Mouse (Mus musculus): ENCODE measurements at regions not wholly inside any gene's neighbourhood (a gene's known extent, or its start where the extent isn't known, plus 50 kb on each side); places are given as distances from the start of the nearest gene placed in this dataset.

DNA sequence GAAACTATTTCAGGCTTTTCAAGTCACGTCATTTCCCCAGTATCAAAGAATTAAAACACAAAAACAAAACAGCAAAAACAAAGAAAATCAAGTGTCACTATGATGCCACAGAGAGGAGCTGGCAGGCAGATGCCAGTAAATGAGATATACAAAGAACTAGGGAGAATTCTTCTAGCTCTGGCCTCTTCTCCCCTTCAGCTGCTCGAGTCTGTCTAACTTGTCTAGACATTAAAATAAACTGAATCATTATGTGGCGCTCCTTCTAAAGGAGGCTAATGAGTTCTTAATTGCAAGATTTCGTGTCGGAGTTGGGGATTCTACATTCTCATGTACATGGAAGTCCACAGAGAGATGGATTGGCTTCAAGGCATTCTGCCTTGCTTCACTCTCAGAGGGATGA lies 266.4 kb upstream of the Tmem161b start:
- Histone ChIP-seq H3K36me3 (ENCODE audit: control insufficient read depth, insufficient read depth, low read length) (no peaks in the 10 kb centered on the region), H3K4me1 (ENCODE audit: control insufficient read depth, insufficient read depth, low read length) (no peaks in the 10 kb centered on the region), H3K27ac (ENCODE audit: low read depth, low read length) (no peak overlapping the region), H3K4me3 (ENCODE audit: low read depth, low read length) (no peak overlapping the region), H3K9me3 (ENCODE audit: control insufficient read depth, low read length) (no peaks in the 10 kb centered on the region), H3K4me2 (ENCODE audit: low read depth, low read length) (no peak overlapping the region), H3K27me3 (ENCODE audit: control insufficient read depth, insufficient read depth, low read length) (no peaks in the 10 kb centered on the region), H3K9ac (replicated peaks; ENCODE audit: low read depth, low read length) (no peak overlapping the region)
- 51% methylated on average over 5 of the region's 5 CpGs for WGBS
- ATAC-seq (ENCODE audit: low read depth), result no peak

DNA sequence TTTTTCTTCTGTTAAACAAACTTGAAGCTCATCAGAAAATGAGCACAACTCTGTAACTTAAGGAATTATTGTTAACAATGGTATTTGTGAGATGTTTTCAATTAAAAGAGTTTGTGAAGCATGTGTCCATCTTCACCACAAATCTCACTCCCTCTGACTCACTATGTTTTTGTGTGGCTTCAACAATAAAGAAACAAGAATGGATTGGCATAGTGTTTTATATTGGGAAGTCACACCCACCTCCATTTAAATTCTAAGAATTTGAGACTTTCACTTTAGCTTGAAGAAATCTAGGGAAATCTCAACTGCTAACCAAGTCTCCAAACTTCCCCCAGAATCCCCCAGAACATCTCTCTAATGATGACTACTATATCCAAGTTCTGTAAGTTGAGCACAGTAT lies 243.6 kb upstream of the Tmem161b start:
- Histone ChIP-seq H3K27ac (ENCODE audit: low read depth, low read length) (no peak overlapping the region), H3K9me3 (ENCODE audit: control insufficient read depth, low read length) (no peaks in the 10 kb centered on the region), H3K4me1 (ENCODE audit: control insufficient read depth, insufficient read depth, low read length) (no peaks in the 10 kb centered on the region), H3K9ac (replicated peaks; ENCODE audit: low read depth, low read length) (no peak overlapping the region), H3K4me3 (ENCODE audit: low read depth, low read length) (no peak overlapping the region), H3K36me3 (ENCODE audit: control insufficient read depth, insufficient read depth, low read length) (no peaks in the 10 kb centered on the region), H3K27me3 (ENCODE audit: control insufficient read depth, insufficient read depth, low read length) (no peaks in the 10 kb centered on the region), H3K4me2 (ENCODE audit: low read depth, low read length) (no peak overlapping the region)
- no peak for ATAC-seq (ENCODE audit: low read depth)

DNA sequence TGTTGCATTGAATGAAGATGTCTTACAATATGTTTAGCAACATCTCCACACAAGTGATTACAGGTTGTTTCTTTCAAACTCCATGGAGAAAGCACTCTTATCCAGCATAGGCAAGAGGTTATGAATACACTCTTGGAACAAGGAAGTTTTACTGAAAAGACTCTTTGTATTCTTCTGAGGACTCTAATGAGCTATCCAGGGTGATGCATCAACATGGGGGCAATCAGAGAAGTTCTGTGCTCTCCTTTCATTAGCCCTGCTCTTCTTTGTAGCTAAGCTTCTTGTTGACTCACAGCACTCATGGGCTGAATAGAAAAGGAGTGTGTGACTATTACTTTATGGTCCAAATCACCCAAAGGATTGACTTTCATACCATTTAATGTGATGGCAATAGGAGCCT lies 242.6 kb upstream of the Tmem161b start:
- Histone ChIP-seq H3K9me3 (ENCODE audit: control insufficient read depth, low read length) (no peaks in the 10 kb centered on the region), H3K36me3 (ENCODE audit: control insufficient read depth, insufficient read depth, low read length) (no peaks in the 10 kb centered on the region), H3K27ac (ENCODE audit: low read depth, low read length) (no peak overlapping the region), H3K27me3 (ENCODE audit: control insufficient read depth, insufficient read depth, low read length) (no peaks in the 10 kb centered on the region), H3K4me3 (ENCODE audit: low read depth, low read length) (no peak overlapping the region), H3K9ac (replicated peaks; ENCODE audit: low read depth, low read length) (no peak overlapping the region), H3K4me2 (ENCODE audit: low read depth, low read length) (no peak overlapping the region), H3K4me1 (ENCODE audit: control insufficient read depth, insufficient read depth, low read length) (no peaks in the 10 kb centered on the region)
- ATAC-seq (ENCODE audit: low read depth), result no peak

DNA sequence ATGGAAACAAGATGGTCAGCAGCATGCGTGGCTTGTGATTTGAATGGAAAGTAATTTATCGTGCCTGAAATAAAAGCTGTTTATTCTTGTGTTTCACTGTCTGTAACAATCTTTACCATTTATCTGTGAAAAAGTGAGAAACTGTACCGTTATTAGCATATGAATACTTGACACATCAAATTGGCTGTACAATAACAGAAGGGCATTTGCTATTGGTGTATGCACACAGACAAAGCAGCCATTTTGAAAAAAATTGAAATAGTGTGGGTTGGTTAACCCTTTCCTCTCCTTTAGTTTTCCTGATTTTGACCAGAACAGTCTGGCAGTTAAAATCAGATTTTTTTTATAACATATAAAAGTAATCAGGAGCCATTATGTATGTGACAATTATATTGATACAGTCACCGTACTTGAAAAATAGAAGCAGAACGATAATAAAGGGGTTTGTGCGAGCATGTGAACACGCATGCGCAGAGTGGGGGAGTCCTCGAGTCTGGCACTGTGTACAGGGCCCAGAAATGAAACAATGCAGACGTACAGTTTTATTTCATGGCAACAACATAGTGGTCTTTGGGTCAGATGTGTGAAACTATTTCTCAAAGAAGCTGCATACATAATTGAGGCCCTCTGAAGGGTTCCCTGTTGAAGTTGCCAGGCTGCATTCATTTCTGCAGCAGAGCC lies 237.3 kb upstream of the Tmem161b start:
- H3K9ac ChIP-seq (replicated peaks; ENCODE audit: low read depth, low read length), result no peak overlapping the region; the same call in 1 of the 2 replicates
- 30% methylated on average over 10 of the region's 10 CpGs for WGBS
- no peaks in the 10 kb centered on the region for H3K27me3 ChIP-seq (ENCODE audit: control insufficient read depth, insufficient read depth, low read length)
- no peaks in the 10 kb centered on the region for H3K36me3 ChIP-seq (ENCODE audit: control insufficient read depth, insufficient read depth, low read length)
- H3K9me3 ChIP-seq (ENCODE audit: control insufficient read depth, low read length), result no peaks in the 10 kb centered on the region
- ATAC-seq (ENCODE audit: low read depth), result peak; percentile 84
- H3K4me2 ChIP-seq (ENCODE audit: low read depth, low read length), result peak overlapping the region; percentile 42; the same call in 1 of the 2 replicates
- H3K4me1 ChIP-seq (ENCODE audit: control insufficient read depth, insufficient read depth, low read length), result peaks cover 21% of the 10 kb centered on the region
- peak overlapping the region; percentile 92 for H3K27ac ChIP-seq (ENCODE audit: low read depth, low read length)
- peak overlapping the region; percentile 18 for H3K4me3 ChIP-seq (ENCODE audit: low read depth, low read length)

DNA sequence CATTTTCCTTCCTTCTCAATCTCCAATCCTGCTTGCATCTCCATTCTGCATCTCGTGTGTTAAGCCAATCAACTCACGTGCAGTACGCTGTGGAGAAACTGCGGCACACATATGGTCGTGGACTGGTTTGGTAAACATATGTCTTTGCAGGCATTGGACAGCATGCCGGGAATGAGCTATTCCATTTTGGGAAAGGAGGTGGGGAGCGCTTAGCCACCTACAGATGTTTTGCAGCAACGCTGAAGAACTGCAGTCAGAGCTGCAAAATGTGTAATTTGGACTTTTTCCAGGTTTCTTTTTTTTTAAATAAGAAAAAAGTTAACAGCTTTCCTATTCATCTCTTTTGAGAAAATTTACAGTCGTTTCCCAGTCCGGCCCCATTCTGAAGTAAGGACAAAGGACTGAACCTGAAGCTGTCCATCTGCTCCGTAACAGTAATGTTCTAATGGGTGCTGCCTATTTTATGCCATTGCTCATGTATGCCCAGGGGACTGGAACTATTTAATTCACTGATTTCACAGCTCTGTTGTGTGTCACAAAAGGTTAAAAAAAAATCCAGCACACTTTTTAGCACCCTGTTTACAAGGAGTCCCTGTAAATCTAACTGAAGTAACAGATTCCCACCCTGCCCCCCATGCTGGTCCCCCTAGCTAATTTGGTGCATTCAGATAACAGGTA lies 234.2 kb upstream of the Tmem161b start:
- H3K9ac ChIP-seq (replicated peaks; ENCODE audit: low read depth, low read length), result peak overlapping the region; percentile 42; the same call in 1 of the 2 replicates
- peak overlapping the region; percentile 83 for H3K27ac ChIP-seq (ENCODE audit: low read depth, low read length)
- peak overlapping the region; percentile 46 for H3K4me2 ChIP-seq (ENCODE audit: low read depth, low read length)
- H3K4me3 ChIP-seq (ENCODE audit: low read depth, low read length), result peak overlapping the region; percentile 26
- no peaks in the 10 kb centered on the region for H3K36me3 ChIP-seq (ENCODE audit: control insufficient read depth, insufficient read depth, low read length)
- H3K9me3 ChIP-seq (ENCODE audit: control insufficient read depth, low read length), result no peaks in the 10 kb centered on the region
- peaks cover 21% of the 10 kb centered on the region for H3K4me1 ChIP-seq (ENCODE audit: control insufficient read depth, insufficient read depth, low read length)
- peak; percentile 92 for ATAC-seq (ENCODE audit: low read depth)
- no peaks in the 10 kb centered on the region for H3K27me3 ChIP-seq (ENCODE audit: control insufficient read depth, insufficient read depth, low read length)
- whole genome bisulfite sequencing, result 5% methylated on average over 11 of the region's 11 CpGs

DNA sequence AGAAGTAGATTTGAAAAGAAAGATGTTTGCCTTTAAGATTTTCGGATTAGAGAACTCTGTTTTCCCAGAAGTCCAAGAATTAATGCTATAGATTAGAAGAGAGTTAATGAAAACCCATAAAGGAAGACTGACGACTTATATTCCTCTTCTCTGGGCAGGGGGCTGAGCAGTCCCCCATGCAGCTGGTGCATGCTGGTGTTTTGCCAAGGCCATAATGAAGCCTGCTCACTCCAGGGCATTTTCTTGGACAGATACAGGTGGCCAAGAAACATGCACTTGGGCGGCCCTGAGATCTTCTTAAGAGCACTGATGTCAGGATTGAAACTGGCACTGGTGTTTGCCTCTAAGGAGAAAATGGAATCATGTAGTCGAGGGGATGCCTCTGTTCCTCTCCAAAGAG lies 233.6 kb upstream of the Tmem161b start:
- peak; percentile 41 for ATAC-seq (ENCODE audit: low read depth)
- H3K4me3 ChIP-seq (ENCODE audit: low read depth, low read length), result no peak overlapping the region
- WGBS, result 28% methylated on average over 4 of the region's 4 CpGs

DNA sequence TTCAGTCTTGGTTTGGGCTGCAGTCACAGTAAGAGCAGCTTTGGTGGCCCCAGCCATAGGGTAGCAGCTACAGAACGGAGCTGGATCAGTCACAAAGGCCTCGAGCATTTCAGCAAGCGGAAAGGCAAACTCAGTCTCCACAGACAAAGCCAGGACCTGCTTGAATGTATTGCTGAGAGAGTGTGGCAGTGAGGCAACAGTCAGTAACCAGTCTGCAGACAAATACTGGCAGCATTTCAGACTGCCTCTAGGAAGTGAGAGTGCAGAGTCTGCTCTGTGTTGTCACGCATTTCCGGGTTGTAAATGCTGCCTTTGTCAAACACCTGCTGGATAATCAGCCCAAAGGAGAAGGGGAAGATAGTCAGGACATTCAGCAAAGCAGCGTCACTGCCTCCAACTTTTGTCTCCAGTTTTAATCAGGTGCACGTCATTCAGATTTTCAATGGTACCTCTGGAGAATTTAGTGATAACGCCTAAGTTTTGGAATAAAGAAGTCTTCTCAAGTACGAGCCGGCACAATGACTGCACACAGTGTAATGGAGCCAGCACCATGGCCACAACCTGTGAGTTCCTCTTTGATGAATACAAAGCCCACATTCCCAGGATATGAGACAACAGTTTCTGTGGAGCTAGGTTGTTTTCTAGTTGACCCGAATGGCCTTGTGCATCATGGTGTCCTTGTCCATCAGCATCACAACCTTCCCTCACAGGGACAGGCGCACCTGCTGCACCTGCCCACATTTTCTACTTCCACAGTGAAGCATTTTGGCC lies 224.3 kb upstream of the Tmem161b start:
- H3K4me1 ChIP-seq (ENCODE audit: control insufficient read depth, insufficient read depth, low read length), result no peaks in the 10 kb centered on the region
- no peaks in the 10 kb centered on the region for H3K9me3 ChIP-seq (ENCODE audit: control insufficient read depth, low read length)
- H3K27me3 ChIP-seq (ENCODE audit: control insufficient read depth, insufficient read depth, low read length), result no peaks in the 10 kb centered on the region
- peak; percentile 71; the same call in 1 of the 2 replicates for ATAC-seq (ENCODE audit: low read depth)
- 0 out of 2 replicates have a peak overlapping the region, but pooled peaks have one; percentile 8 for H3K9ac ChIP-seq (replicated peaks; ENCODE audit: low read depth, low read length)
- H3K36me3 ChIP-seq (ENCODE audit: control insufficient read depth, insufficient read depth, low read length), result no peaks in the 10 kb centered on the region
- H3K4me2 ChIP-seq (ENCODE audit: low read depth, low read length), result peak overlapping the region; percentile 2; the same call in 1 of the 2 replicates
- 38% methylated on average over 12 of the region's 12 CpGs for WGBS
- H3K27ac ChIP-seq (ENCODE audit: low read depth, low read length), result peak overlapping the region; percentile 28; the same call in 1 of the 2 replicates
- no peak overlapping the region for H3K4me3 ChIP-seq (ENCODE audit: low read depth, low read length)

More for the DNA sequence above, 233.6 kb upstream of the Tmem161b start:
- H3K9me3 ChIP-seq (ENCODE audit: control insufficient read depth, low read length), result no peaks in the 10 kb centered on the region
- H3K36me3 ChIP-seq (ENCODE audit: control insufficient read depth, insufficient read depth, low read length), result no peaks in the 10 kb centered on the region
- H3K4me1 ChIP-seq (ENCODE audit: control insufficient read depth, insufficient read depth, low read length), result peaks cover 21% of the 10 kb centered on the region
- H3K27ac ChIP-seq (ENCODE audit: low read depth, low read length), result peak overlapping the region; percentile 83
- no peak overlapping the region; the same call in 1 of the 2 replicates for H3K9ac ChIP-seq (replicated peaks; ENCODE audit: low read depth, low read length)
- H3K4me2 ChIP-seq (ENCODE audit: low read depth, low read length), result peak overlapping the region; percentile 46
- no peaks in the 10 kb centered on the region for H3K27me3 ChIP-seq (ENCODE audit: control insufficient read depth, insufficient read depth, low read length)

DNA sequence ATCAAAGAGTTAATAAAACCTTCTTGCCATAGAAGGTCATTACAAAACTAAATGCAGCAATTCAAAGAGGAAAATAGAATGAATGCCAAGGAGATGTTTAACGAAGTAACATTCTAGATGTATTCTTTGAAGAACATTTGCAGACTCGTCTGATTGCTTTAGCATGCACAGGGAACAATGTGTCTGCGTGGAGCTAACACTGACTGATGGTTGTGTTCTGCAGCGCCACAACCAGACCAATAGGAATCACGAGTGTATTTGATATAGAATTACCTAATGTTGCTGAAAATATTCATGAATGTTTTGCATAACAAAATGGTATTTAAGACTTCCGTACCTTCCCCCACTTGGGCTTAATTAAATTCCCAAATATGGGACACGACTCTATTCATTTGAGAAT lies 200.3 kb upstream of the Tmem161b start:
- H3K4me1 ChIP-seq (ENCODE audit: control insufficient read depth, insufficient read depth, low read length), result no peaks in the 10 kb centered on the region
- no peak for ATAC-seq (ENCODE audit: low read depth)

DNA sequence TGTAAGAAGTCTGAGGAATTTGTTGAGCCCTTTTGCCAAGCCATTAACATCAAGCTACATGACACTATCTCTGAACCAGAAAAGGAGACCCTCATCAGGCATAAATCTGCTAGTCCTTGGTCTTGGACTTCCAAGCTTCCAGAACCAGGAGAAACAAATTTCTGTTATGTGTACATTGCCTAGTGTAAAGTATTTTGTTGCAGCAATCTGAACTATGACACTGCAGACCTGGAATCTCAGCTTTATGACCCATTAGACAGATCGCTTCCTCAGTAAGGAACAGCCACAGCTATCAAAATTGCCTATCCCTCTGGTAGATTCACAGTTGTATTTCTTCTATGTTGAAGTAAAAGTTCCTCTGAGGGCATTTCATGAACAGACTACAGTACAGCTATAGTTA lies 199.1 kb upstream of the Tmem161b start:
- H3K4me2 ChIP-seq (ENCODE audit: low read depth, low read length), result no peak overlapping the region
- no peaks in the 10 kb centered on the region for H3K27me3 ChIP-seq (ENCODE audit: control insufficient read depth, insufficient read depth, low read length)
- H3K4me1 ChIP-seq (ENCODE audit: control insufficient read depth, insufficient read depth, low read length), result no peaks in the 10 kb centered on the region
- H3K9ac ChIP-seq (replicated peaks; ENCODE audit: low read depth, low read length), result no peak overlapping the region
- WGBS, result 88% methylated on average over 1 of the region's 1 CpGs
- no peaks in the 10 kb centered on the region for H3K36me3 ChIP-seq (ENCODE audit: control insufficient read depth, insufficient read depth, low read length)
- H3K27ac ChIP-seq (ENCODE audit: low read depth, low read length), result no peak overlapping the region
- H3K9me3 ChIP-seq (ENCODE audit: control insufficient read depth, low read length), result no peaks in the 10 kb centered on the region
- ATAC-seq (ENCODE audit: low read depth), result no peak
- no peak overlapping the region for H3K4me3 ChIP-seq (ENCODE audit: low read depth, low read length)

More for the DNA sequence above, 200.3 kb upstream of the Tmem161b start:
- Histone ChIP-seq H3K9me3 (ENCODE audit: control insufficient read depth, low read length) (no peaks in the 10 kb centered on the region), H3K27me3 (ENCODE audit: control insufficient read depth, insufficient read depth, low read length) (no peaks in the 10 kb centered on the region), H3K4me2 (ENCODE audit: low read depth, low read length) (no peak overlapping the region), H3K9ac (replicated peaks; ENCODE audit: low read depth, low read length) (no peak overlapping the region), H3K27ac (ENCODE audit: low read depth, low read length) (no peak overlapping the region), H3K4me3 (ENCODE audit: low read depth, low read length) (no peak overlapping the region), H3K36me3 (ENCODE audit: control insufficient read depth, insufficient read depth, low read length) (no peaks in the 10 kb centered on the region)
- 63% methylated on average over 7 of the region's 7 CpGs for WGBS
